Mouse (Mus musculus) hindbrain, embryonic 13.5 days (tissue): ENCODE results near the gene Wnk2. TPM values are rescaled to one million over a fixed set of nuclear protein-coding genes. Genes with fewer than 3 reads are reported as not detected.
A peak's percentile ranks its signal among the peaks of the same experiment; 100 is the strongest.

ENCODE experiments used
- ATAC-seq: fragments of 200-750 bp; cut with Nextera tagmentation; 2 replicates; pipeline ENCODE4 v1.8.0; 2017; ENCODE audit warnings: moderate TSS enrichment; ENCODE audit not compliant: low FRiP score
- H3K27ac ChIP-seq: fragments of 300-500 bp; sonication (generic); 2 replicates; pipeline ENCODE4 v1.5.1; 2015; ENCODE audit warnings: inconsistent platforms, mild to moderate bottlenecking, moderate library complexity
- H3K27me3 ChIP-seq: fragments of 300-500 bp; sonication (generic); 2 replicates; pipeline ENCODE4 v1.6.1; 2015; ENCODE audit warnings: mild to moderate bottlenecking, inconsistent platforms
- H3K36me3 ChIP-seq: fragments of 300-500 bp; sonication (generic); 2 replicates; pipeline ENCODE4 v1.6.1; 2015; ENCODE audit warnings: mild to moderate bottlenecking, inconsistent platforms
- H3K4me1 ChIP-seq: fragments of 300-500 bp; sonication (generic); replicated peaks from 2 replicates; pipeline ENCODE4 v1.6.1; 2015; ENCODE audit warnings: inconsistent platforms
- H3K4me2 ChIP-seq: fragments of 300-500 bp; sonication (generic); 2 replicates; pipeline ENCODE4 v1.6.1; 2015; ENCODE audit warnings: inconsistent platforms, mild to moderate bottlenecking, moderate library complexity
- H3K4me3 ChIP-seq: fragments of 300-500 bp; sonication (generic); 2 replicates; pipeline ENCODE4 v1.5.1; 2015; ENCODE audit warnings: mild to moderate bottlenecking, inconsistent platforms
- H3K9ac ChIP-seq: fragments of 300-500 bp; sonication (generic); 2 replicates; pipeline ENCODE4 v1.6.1; 2015; ENCODE audit warnings: mild to moderate bottlenecking, inconsistent platforms
- H3K9me3 ChIP-seq: fragments of 300-500 bp; sonication (generic); 2 replicates; pipeline ENCODE4 v1.6.1; 2016; ENCODE audit warnings: inconsistent platforms
- WGBS: fragments of 180-500 bp; shearing (Covaris S2); methylation state at CpG from one replicate; pipeline ENCODE4 v1.1.7; 2015; 5-methylcytosine and 5-hydroxymethylcytosine counted together
- polyA plus RNA-seq: library from polyadenylated mRNA; unstranded; fragments of >200 nt; fragmentation: Nextera tagmentation; extraction: Ambion mirVana; gene quantifications from 2 replicates; pipeline ENCODE4 v1.2.1, GENCODE M21; 2015

Wnk2 gene
- polyA plus RNA-seq, 1 experiment from 2014 or later: 20.3 TPM

- 96% methylated on average over 1 of the region's 1 CpGs for WGBS
- no peak overlapping the region for H3K4me3 ChIP-seq
- no peak overlapping the region for H3K9ac ChIP-seq
- no peak overlapping the region for H3K4me2 ChIP-seq
- no peaks in the 10 kb centered on the region for H3K36me3 ChIP-seq
- no peaks in the 10 kb centered on the region for H3K9me3 ChIP-seq
- no peak for ATAC-seq
- no peak overlapping the region for H3K27ac ChIP-seq
- peaks cover 13% of the 10 kb centered on the region; the same call in 1 of the 2 replicates for H3K27me3 ChIP-seq
- peaks cover 26% of the 10 kb centered on the region for H3K4me1 ChIP-seq
These were observed 130.4 kb downstream of the Wnk2 start for GRCm38 (mm10) chr13:49017375-49017774.

GRCm38 (mm10) chr13:49016311-49016761 lies 131.5 kb downstream of the Wnk2 start:
- under 1% methylated on average over 16 of the region's 16 CpGs for WGBS
- no peaks in the 10 kb centered on the region for H3K9me3 ChIP-seq
- ATAC-seq: peak; percentile 93
- peak overlapping the region; percentile 93 for H3K27ac ChIP-seq
- H3K27me3 ChIP-seq: peaks cover 13% of the 10 kb centered on the region; the same call in 1 of the 2 replicates
- H3K9ac ChIP-seq: peak overlapping the region; percentile 66
- H3K36me3 ChIP-seq: no peaks in the 10 kb centered on the region
- peaks cover 26% of the 10 kb centered on the region for H3K4me1 ChIP-seq
- H3K4me2 ChIP-seq: peak overlapping the region; percentile 56
- H3K4me3 ChIP-seq: peak overlapping the region; percentile 23

DNA sequence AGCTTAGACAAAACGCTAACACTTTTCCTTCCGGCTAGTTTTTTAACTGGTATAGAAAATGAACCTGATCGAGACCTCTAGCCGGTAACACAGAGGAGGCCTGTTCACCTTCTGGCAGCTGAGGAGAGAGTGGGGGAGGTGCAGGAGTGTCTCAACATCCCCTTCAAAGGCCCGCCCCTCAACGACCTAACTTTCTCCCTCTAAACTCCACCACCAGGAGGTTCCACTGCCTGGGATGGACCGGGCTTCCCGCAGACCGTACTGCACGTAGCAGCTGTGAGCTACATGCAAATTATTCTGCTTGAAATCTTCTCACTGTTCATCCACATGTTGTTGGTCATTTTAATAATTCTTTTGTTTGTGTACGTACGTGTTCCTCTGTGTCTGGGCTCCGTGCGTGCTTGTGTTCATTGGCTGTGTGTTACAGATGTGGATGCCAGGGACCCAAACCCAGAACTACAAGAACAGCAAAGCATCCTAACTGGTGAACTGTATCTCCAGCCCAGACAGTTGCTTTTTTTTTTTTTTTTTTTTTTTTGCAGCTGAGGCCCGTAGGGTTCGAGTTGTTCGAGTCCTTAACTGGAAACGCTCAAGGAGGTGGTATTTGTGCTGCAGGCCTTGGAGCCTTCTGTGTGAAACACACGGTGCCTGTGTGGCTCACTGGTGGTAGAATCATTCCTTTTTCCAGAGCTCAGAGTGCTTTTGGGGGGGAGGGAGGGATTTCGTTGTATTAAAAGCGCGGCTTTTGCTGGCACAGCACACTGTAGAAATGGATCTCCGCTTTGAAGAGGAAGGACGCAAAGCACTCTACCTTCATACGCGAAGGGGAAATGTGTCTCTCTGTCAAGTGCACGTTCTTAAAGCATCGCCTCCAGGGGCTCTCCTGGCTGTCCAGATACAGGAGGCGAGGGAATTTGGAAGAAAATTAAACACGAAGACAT lies 132.2 kb downstream of the Wnk2 start:
- 2% methylated on average over 30 of the region's 30 CpGs for WGBS
- H3K4me2 ChIP-seq: peak overlapping the region; percentile 56

DNA sequence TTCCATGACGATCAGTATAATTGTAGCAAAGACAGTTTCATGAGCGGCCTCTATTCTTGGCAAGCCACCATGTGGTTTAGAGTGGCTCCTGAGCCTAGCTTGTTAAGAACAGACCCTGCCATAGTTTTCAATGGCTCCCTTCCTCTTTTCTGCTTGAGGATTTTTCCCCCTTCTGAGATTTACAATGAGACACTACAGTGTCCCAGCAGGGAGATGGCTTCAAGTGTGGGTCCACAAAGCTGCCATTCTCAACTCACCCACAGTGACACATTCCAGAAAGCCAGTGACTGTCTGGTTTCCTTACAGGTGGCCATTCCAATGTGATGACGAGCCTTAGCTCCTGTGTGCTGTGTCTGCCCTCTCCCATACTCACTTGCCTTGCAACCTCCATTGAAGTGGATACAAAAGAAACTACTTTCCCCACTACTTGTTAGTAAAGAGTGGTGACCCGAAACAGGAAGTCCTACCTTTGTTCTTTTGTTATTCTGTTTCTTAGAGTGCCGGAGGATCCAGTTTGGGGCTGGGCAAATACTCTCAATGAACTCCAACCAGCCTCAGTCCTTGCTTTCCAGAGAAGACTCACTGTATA lies 134.5 kb downstream of the Wnk2 start:
- Histone ChIP-seq H3K36me3 (no peaks in the 10 kb centered on the region), H3K27ac (no peak overlapping the region), H3K4me1 (peaks cover 22% of the 10 kb centered on the region), H3K9me3 (no peaks in the 10 kb centered on the region), H3K9ac (no peak overlapping the region), H3K4me2 (no peak overlapping the region), H3K27me3 (peaks cover 18% of the 10 kb centered on the region; the same call in 1 of the 2 replicates), H3K4me3 (no peak overlapping the region)
- no peak for ATAC-seq
- WGBS: 25% methylated on average over 5 of the region's 5 CpGs

More for the DNA sequence above, 132.2 kb downstream of the Wnk2 start:
- Histone ChIP-seq H3K9ac (peak overlapping the region; percentile 66), H3K4me1 (peaks cover 26% of the 10 kb centered on the region), H3K27ac (peak overlapping the region; percentile 93), H3K9me3 (no peaks in the 10 kb centered on the region), H3K4me3 (peak overlapping the region; percentile 23), H3K36me3 (no peaks in the 10 kb centered on the region), H3K27me3 (peaks cover 13% of the 10 kb centered on the region; the same call in 1 of the 2 replicates)
- peak; percentile 55 for ATAC-seq

- no peak overlapping the region for H3K4me2 ChIP-seq
- H3K4me3 ChIP-seq: no peak overlapping the region
- no peaks in the 10 kb centered on the region for H3K36me3 ChIP-seq
- H3K27me3 ChIP-seq: no peaks in the 10 kb centered on the region
- H3K4me1 ChIP-seq: no peaks in the 10 kb centered on the region
- no peak overlapping the region; the same call in 1 of the 2 replicates for H3K27ac ChIP-seq
- no peak overlapping the region for H3K9ac ChIP-seq
- no peak for ATAC-seq
- H3K9me3 ChIP-seq: no peaks in the 10 kb centered on the region
- WGBS: 49% methylated on average over 3 of the region's 3 CpGs
These were observed 146.1 kb downstream of the Wnk2 start for GRCm38 (mm10) chr13:49001691-49002090.

- Histone ChIP-seq H3K9me3 (no peaks in the 10 kb centered on the region), H3K9ac (no peak overlapping the region), H3K27me3 (no peaks in the 10 kb centered on the region), H3K27ac (no peak overlapping the region), H3K4me1 (peaks cover 7% of the 10 kb centered on the region), H3K4me3 (no peak overlapping the region), H3K4me2 (no peak overlapping the region), H3K36me3 (no peaks in the 10 kb centered on the region)
- WGBS: 16% methylated on average over 6 of the region's 6 CpGs
- ATAC-seq: no peak
These were observed 149.2 kb downstream of the Wnk2 start for GRCm38 (mm10) chr13:48998591-48998990.

DNA sequence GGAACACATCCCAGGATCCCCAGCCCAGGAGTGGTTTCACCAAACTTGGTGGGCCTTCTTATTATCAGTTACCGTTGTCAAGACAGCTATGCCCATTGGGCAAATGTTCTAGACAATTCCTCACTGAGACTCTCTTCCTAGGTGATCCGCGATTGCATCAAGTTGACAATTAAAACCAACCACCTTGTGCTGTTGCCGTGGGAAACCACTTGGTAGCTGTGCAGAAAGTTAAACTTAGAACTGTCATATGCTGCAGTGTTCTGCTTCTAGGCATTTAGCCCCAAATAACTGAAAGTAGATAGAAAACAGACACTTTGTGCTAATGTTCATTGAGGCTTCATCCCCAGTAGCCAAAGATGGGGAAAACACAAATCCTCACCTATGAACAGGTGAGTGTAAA lies 151.1 kb downstream of the Wnk2 start:
- H3K36me3 ChIP-seq: no peaks in the 10 kb centered on the region
- no peak overlapping the region for H3K9ac ChIP-seq
- no peak overlapping the region for H3K27ac ChIP-seq
- no peaks in the 10 kb centered on the region for H3K9me3 ChIP-seq
- H3K4me2 ChIP-seq: no peak overlapping the region
- ATAC-seq: no peak
- no peak overlapping the region for H3K4me3 ChIP-seq
- 86% methylated on average over 4 of the region's 4 CpGs for WGBS
- H3K27me3 ChIP-seq: no peaks in the 10 kb centered on the region
- peaks cover 7% of the 10 kb centered on the region for H3K4me1 ChIP-seq

DNA sequence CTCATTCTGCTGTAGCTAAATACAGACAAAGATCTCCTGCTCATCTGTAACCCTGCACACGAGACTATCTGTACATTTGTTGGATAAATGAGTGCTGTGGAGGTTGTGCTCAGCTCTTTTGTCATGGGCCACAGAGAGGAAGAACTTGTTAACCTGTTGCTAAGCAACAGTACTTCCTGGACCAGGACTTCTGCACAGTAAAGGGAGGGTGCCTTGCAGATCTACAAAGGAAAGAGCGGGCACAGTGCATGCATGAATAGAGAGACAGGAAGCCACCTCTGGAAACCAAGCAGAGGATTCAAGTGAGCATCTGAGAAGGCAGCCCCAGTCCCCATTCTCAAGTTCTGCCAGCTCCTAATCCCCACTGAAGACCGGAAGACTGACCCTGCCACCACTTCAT lies 152.9 kb downstream of the Wnk2 start:
- 7% methylated on average over 3 of the region's 3 CpGs for WGBS
- no peak for ATAC-seq
- Histone ChIP-seq H3K9me3 (no peaks in the 10 kb centered on the region), H3K27me3 (no peaks in the 10 kb centered on the region), H3K4me1 (peaks cover 7% of the 10 kb centered on the region), H3K9ac (no peak overlapping the region), H3K27ac (no peak overlapping the region), H3K4me2 (no peak overlapping the region), H3K4me3 (no peak overlapping the region), H3K36me3 (no peaks in the 10 kb centered on the region)

- Histone ChIP-seq H3K36me3 (no peaks in the 10 kb centered on the region), H3K4me1 (peaks cover 7% of the 10 kb centered on the region), H3K9ac (no peak overlapping the region), H3K4me2 (no peak overlapping the region), H3K27ac (no peak overlapping the region), H3K27me3 (no peaks in the 10 kb centered on the region), H3K4me3 (no peak overlapping the region), H3K9me3 (no peaks in the 10 kb centered on the region)
- ATAC-seq: no peak
These were observed 154.9 kb downstream of the Wnk2 start for GRCm38 (mm10) chr13:48992914-48993313.

GRCm38 (mm10) chr13:48990138-48990537 lies 157.7 kb downstream of the Wnk2 start:
- 86% methylated on average over 2 of the region's 2 CpGs for WGBS
- no peak for ATAC-seq
- no peak overlapping the region for H3K4me3 ChIP-seq
- H3K9me3 ChIP-seq: no peaks in the 10 kb centered on the region
- no peaks in the 10 kb centered on the region for H3K27me3 ChIP-seq
- no peaks in the 10 kb centered on the region for H3K36me3 ChIP-seq
- peaks cover 4% of the 10 kb centered on the region for H3K4me1 ChIP-seq
- H3K4me2 ChIP-seq: no peak overlapping the region
- no peak overlapping the region for H3K9ac ChIP-seq
- H3K27ac ChIP-seq: no peak overlapping the region
